In the genomic region with DNA sequence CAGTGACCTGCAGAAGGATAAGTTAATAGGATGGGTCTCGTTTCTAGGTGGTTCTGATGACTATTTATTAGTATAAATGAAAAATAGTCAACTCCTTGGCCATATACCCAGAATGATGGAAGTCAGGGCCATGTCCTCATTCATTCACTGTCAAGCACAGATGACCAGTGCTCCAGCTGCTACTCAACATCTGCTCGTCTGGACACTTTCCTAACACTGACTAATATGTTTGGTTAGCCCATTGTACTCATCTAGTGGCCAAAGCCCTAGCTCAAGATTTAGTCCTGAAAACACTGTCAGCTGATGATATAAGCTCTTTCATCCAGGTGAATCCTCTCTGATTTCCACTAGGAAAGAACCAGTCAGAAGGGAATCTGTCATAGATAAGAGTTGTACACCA, we compare ENCODE assay signal across 27 mouse cellular contexts. TPM values are rescaled to one million over a fixed set of nuclear protein-coding genes. Genes with fewer than 3 reads are reported as not detected.
"Had no signal": no experiment of that assay in that cellular context is flagged by ENCODE, and none has a peak within 500 bp of the region (broad histone marks: within the 10 kb centered on the region; RNA-seq: fewer than 3 reads in every experiment).

No protein-coding gene starts in this region.

- ATAC-seq: forebrain, embryonic 16.5 days; hindbrain, embryonic 16.5 days; inflammation-experienced regulatory T-cells, adult 6 months; intestine, postnatal 0 days; liver, postnatal 0 days had no signal

- DNase-seq: gastrocnemius, adult 2 months; gastrocnemius, postnatal 10 days; gastrocnemius, postnatal 25 days; kidney, adult 18-20 months; kidney, adult 8-10 months; kidney, postnatal 10 days; kidney, postnatal 25 days; kidney, postnatal 4 days; liver; liver, embryonic 13.5 days; liver, postnatal 0 days had no signal

- H3K9ac ChIP-seq: hindbrain, embryonic 12.5 days; hindbrain, embryonic 14.5 days; limb, embryonic 12.5 days; liver, embryonic 13.5 days; liver, embryonic 15.5 days; liver, postnatal 0 days had no signal

- H3K4me2 ChIP-seq: hindbrain, embryonic 12.5 days; hindbrain, embryonic 14.5 days; limb, embryonic 12.5 days; liver, embryonic 11.5 days; liver, embryonic 13.5 days; liver, embryonic 15.5 days had no signal

- H3K27ac ChIP-seq: gastrocnemius, adult 2 months; hindbrain, embryonic 10.5 days; hindbrain, embryonic 12.5 days; hindbrain, embryonic 14.5 days; layer of hippocampus, adult 2 months; left cerebral cortex, adult 2 months; limb, embryonic 10.5 days; limb, embryonic 12.5 days; liver, embryonic 13.5 days; liver, embryonic 15.5 days had no signal

- H3K36me3 ChIP-seq: hindbrain, embryonic 10.5 days; hindbrain, embryonic 12.5 days; limb, embryonic 10.5 days; limb, embryonic 12.5 days; liver, embryonic 13.5 days; liver, embryonic 15.5 days had no signal

- H3K4me3 ChIP-seq: gastrocnemius, adult 2 months; hindbrain, embryonic 10.5 days; hindbrain, embryonic 12.5 days; layer of hippocampus, adult 2 months; left cerebral cortex, adult 2 months; limb, embryonic 10.5 days; limb, embryonic 12.5 days; liver, embryonic 13.5 days; liver, embryonic 15.5 days had no signal

- H3K27me3 ChIP-seq: hindbrain, embryonic 12.5 days; limb, embryonic 12.5 days; liver, embryonic 13.5 days; liver, embryonic 15.5 days had no signal

- H3K4me1 ChIP-seq: hindbrain, embryonic 12.5 days; limb, embryonic 10.5 days; limb, embryonic 12.5 days; liver, embryonic 13.5 days; liver, embryonic 15.5 days had no signal

- H3K9me3 ChIP-seq: limb, embryonic 10.5 days; liver, embryonic 13.5 days; liver, embryonic 15.5 days had no signal

RNA-seq across cellular contexts. Expression of a gene that starts 24.1 kb away (rescaled TPM):
- total RNA-seq: granulocyte monocyte progenitor cell, adult 5-6 weeks; heart, postnatal 25 days had no signal
- polyA plus RNA-seq: intestine, postnatal 0 days; kidney, embryonic 14.5 days; limb, embryonic 10.5 days; limb, embryonic 12.5 days; liver, embryonic 11.5 days; liver, embryonic 13.5 days; liver, embryonic 15.5 days; liver, postnatal 0 days had no signal
